Mouse (Mus musculus): ENCODE data around the gene Cmip. TPM values are rescaled to one million over a fixed set of nuclear protein-coding genes. Genes with fewer than 3 reads are reported as not detected.

The Cmip gene
- total and polyA plus RNA-seq, 3 experiments: 17.0 to 71.8 TPM; not detected in 1

DNA sequence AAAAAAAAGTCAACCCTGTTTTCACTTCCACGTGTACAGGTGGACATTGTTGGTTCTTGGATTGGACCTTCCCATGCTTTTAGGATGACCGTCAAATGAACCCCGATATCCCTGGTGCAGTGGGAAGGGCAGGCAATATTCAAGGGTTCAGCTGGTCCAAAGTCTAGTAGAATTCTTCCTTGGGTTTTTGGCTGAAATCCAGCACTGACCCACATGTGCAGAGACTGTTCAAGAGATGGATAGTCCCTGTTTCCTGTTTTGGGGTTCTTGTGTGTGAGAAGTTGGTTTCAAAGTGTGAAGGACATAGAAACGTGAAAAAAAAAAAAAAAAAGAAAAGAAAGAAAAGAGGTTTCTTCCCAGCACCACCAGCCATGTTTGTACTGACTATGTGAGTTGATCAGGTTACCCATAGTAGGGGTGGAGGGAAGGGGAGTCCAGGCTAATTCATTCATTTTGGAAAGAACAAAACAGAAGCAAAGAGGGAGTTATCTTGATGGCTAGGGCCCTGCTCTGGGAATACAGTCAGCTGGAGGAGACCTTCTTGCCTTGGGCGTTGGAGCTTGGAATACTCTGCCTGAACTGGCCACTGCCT, 243.5 kb downstream of the Cmip start:
- DNase-seq (ENCODE audit: low read depth, low spot score): no peak
- H3K4me3 ChIP-seq (ENCODE audit: control insufficient read depth in 1 of 2, insufficient read depth in 1 of 2, low read depth in 2 of 2, low read length in 2 of 2): no peak overlapping the region
- no peak overlapping the region for H3K27ac ChIP-seq (ENCODE audit: control insufficient read depth, low read depth, low read length)
- H3K9ac ChIP-seq (ENCODE audit: control insufficient read depth, low read depth, low read length, poor library complexity, severe bottlenecking): no peak overlapping the region
- H3K79me2 ChIP-seq (ENCODE audit: control insufficient read depth, insufficient read depth, low read length, poor library complexity): peaks cover 5% of the 10 kb centered on the region; the same call in 1 of the 2 replicates
- no peak for TF ChIP-seq HCFC1 (IDR thresholded peaks at IDR 0.05; ENCODE audit: low read depth, low read length)
- no peak for TF ChIP-seq ELF1 (IDR thresholded peaks at IDR 0.05; ENCODE audit: low read depth, low read length)
- TF ChIP-seq USF1 (IDR thresholded peaks at IDR 0.05; ENCODE audit: low read depth, low read length): no peak
- TF ChIP-seq MAX (IDR thresholded peaks at IDR 0.05; ENCODE audit: low read length): no peak
- TF ChIP-seq TAL1 (IDR thresholded peaks at IDR 0.05; ENCODE audit: low read length): no peak
- no peak for TF ChIP-seq NELFE (IDR thresholded peaks at IDR 0.05; ENCODE audit: low read depth, low read length)
- no peak for TF ChIP-seq MYC (IDR thresholded peaks at IDR 0.05; ENCODE audit: low read depth, low read length)
- no peak for TF ChIP-seq POLR2AphosphoS2 (IDR thresholded peaks at IDR 0.05; ENCODE audit: low read length)
- TF ChIP-seq RAD21 (IDR thresholded peaks at IDR 0.05; ENCODE audit: low read depth, low read length): no peak
- no peak for TF ChIP-seq MYB (IDR thresholded peaks at IDR 0.05; ENCODE audit: low read depth, low read length)
- no peak for TF ChIP-seq NRF1 (IDR thresholded peaks at IDR 0.05; ENCODE audit: insufficient read depth, low read depth, low read length, poor library complexity, severe bottlenecking)
- TF ChIP-seq ZKSCAN1 (IDR thresholded peaks at IDR 0.05; ENCODE audit: low read depth, low read length): no peak
- no peak for TF ChIP-seq ZNF384 (IDR thresholded peaks at IDR 0.05; ENCODE audit: low read depth, low read length)
- no peak for TF ChIP-seq EP300 (IDR thresholded peaks at IDR 0.05; ENCODE audit: low read depth in 1 of 2, low read length in 2 of 2)
- TF ChIP-seq ZMIZ1 (IDR thresholded peaks at IDR 0.05; ENCODE audit: low read depth, low read length): no peak
- TF ChIP-seq UBTF (IDR thresholded peaks at IDR 0.05; ENCODE audit: borderline replicate concordance, insufficient read depth, low read depth, low read length): no peak
- TF ChIP-seq CHD1 (IDR thresholded peaks at IDR 0.05; ENCODE audit: low read depth, low read length): no peak
- TF ChIP-seq RCOR1 (IDR thresholded peaks at IDR 0.05; ENCODE audit: low read depth, low read length): no peak
- TF ChIP-seq CHD2 (IDR thresholded peaks at IDR 0.05; ENCODE audit: low read length): no peak
- no peak for TF ChIP-seq MXI1 (IDR thresholded peaks at IDR 0.05; ENCODE audit: low read depth, low read length)
- no peaks in the 10 kb centered on the region; a peak in 1 of 4 replicates for H3K36me3 ChIP-seq (ENCODE audit: control insufficient read depth in 1 of 2, insufficient read depth in 2 of 2, low read length in 2 of 2)
- H3K27me3 ChIP-seq (ENCODE audit: control insufficient read depth in 1 of 2, insufficient read depth in 2 of 2, low read length in 2 of 2): no peaks in the 10 kb centered on the region
- H3K4me1 ChIP-seq (ENCODE audit: control insufficient read depth in 1 of 2, insufficient read depth in 2 of 2, low read length in 2 of 2): peaks cover 0 to 6% of the 10 kb centered on the region in 2 experiments; a peak in 1 of 4 replicates
- no peaks in the 10 kb centered on the region for H3K9me3 ChIP-seq (replicated peaks; ENCODE audit: insufficient read depth, low read length)

DNA sequence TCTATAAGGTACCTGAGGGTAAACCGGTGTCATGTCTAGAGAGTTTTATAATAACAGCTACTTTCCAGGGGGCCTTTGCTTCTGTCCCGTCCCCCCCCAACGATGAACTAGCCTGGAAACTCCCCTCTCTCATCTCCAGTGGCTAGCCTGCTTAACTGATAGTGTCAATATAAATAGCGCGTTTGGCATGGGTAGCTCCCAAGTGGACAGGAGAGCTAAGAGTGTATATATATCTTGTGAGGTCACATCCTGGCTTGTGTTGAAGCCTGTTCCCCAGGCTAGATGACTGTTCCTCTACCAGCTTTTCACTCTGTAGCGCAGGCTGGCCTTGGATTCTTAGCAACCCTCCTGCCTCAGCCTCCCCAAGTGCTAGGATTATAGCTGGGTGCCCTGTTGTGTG, 244.5 kb downstream of the Cmip start:
- Histone ChIP-seq H3K27me3 (ENCODE audit: control insufficient read depth in 1 of 2, insufficient read depth in 2 of 2, low read length in 2 of 2) (no peaks in the 10 kb centered on the region), H3K79me2 (ENCODE audit: control insufficient read depth, insufficient read depth, low read length, poor library complexity) (peaks cover 5% of the 10 kb centered on the region; the same call in 1 of the 2 replicates), H3K4me1 (ENCODE audit: control insufficient read depth in 1 of 2, insufficient read depth in 2 of 2, low read length in 2 of 2) (peaks cover 0 to 6% of the 10 kb centered on the region in 2 experiments; a peak in 1 of 4 replicates), H3K4me3 (ENCODE audit: control insufficient read depth in 1 of 2, insufficient read depth in 1 of 2, low read depth in 2 of 2, low read length in 2 of 2) (no peak overlapping the region), H3K9ac (ENCODE audit: control insufficient read depth, low read depth, low read length, poor library complexity, severe bottlenecking) (no peak overlapping the region), H3K9me3 (replicated peaks; ENCODE audit: insufficient read depth, low read length) (no peaks in the 10 kb centered on the region), H3K36me3 (ENCODE audit: control insufficient read depth in 1 of 2, insufficient read depth in 2 of 2, low read length in 2 of 2) (no peaks in the 10 kb centered on the region; a peak in 2 of 4 replicates), H3K27ac (ENCODE audit: control insufficient read depth, low read depth, low read length) (no peak overlapping the region)
- no peak for DNase-seq (ENCODE audit: low read depth, low spot score)
- TF ChIP-seq POLR2A (IDR thresholded peaks at IDR 0.05; ENCODE audit: control insufficient read depth in 1 of 2, insufficient read depth in 1 of 2, low read depth in 1 of 2, low read length in 2 of 2, poor library complexity in 1 of 2): no peak
- TF ChIP-seq POLR2AphosphoS2 (IDR thresholded peaks at IDR 0.05; ENCODE audit: low read length): no peak
- TF ChIP-seq MXI1 (IDR thresholded peaks at IDR 0.05; ENCODE audit: low read depth, low read length): no peak
- no peak for TF ChIP-seq ZMIZ1 (IDR thresholded peaks at IDR 0.05; ENCODE audit: low read depth, low read length)
- TF ChIP-seq ELF1 (IDR thresholded peaks at IDR 0.05; ENCODE audit: low read depth, low read length): no peak
- no peak for TF ChIP-seq POLR2AphosphoS5 (IDR thresholded peaks at IDR 0.05; ENCODE audit: borderline replicate concordance, low read depth, low read length)
- TF ChIP-seq SMC3 (IDR thresholded peaks at IDR 0.05; ENCODE audit: low read depth, low read length): no peak
- TF ChIP-seq TAL1 (IDR thresholded peaks at IDR 0.05; ENCODE audit: low read length): no peak
- TF ChIP-seq KAT2A (conservative IDR thresholded peaks at IDR 0.05; ENCODE audit: low read depth, low read length): no peak
- no peak for TF ChIP-seq ZC3H11A (IDR thresholded peaks at IDR 0.05; ENCODE audit: low read depth, low read length)
- no peak for TF ChIP-seq RAD21 (IDR thresholded peaks at IDR 0.05; ENCODE audit: low read depth, low read length)
- no peak for TF ChIP-seq EP300 (IDR thresholded peaks at IDR 0.05; ENCODE audit: low read depth in 1 of 2, low read length in 2 of 2)
- TF ChIP-seq JUND (IDR thresholded peaks at IDR 0.05; ENCODE audit: low read depth, low read length): no peak
- no peak for TF ChIP-seq TCF12 (IDR thresholded peaks at IDR 0.05; ENCODE audit: low read depth, low read length)
- TF ChIP-seq ZNF384 (IDR thresholded peaks at IDR 0.05; ENCODE audit: low read depth, low read length): no peak
- no peak for TF ChIP-seq ZKSCAN1 (IDR thresholded peaks at IDR 0.05; ENCODE audit: low read depth, low read length)
- no peak for TF ChIP-seq HCFC1 (IDR thresholded peaks at IDR 0.05; ENCODE audit: low read depth, low read length)

All from MEL (cell line).